27 mouse cellular contexts compared by ENCODE assay signal in the genomic region with DNA sequence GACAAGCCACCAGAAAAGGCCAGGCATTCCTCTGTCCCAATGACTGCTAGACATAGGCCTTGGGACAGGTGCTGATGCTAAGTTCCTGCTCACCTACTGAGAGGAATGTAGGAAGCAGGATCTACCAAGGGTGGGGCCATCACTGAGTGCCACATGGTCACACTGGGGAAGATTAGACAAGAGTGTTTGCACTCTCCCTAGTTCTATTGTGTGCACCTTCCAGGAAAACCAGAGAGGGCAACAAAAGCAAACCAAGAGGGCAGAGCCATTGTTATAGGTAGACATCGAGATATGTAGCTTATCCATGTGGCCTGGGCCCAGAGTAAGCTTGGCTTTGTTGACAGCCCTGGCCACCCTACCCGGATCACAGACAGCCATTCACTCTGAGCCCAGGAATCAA. TPM values are rescaled to one million over a fixed set of nuclear protein-coding genes. Genes with fewer than 3 reads are reported as not detected.
DNase-seq lines count a peak whose midpoint lies in the region; ATAC-seq and TF ChIP-seq lines count a peak whose summit lies in the region.
"Had no signal": no experiment of that assay in that cellular context is flagged by ENCODE, and none has a peak within 500 bp of the region (broad histone marks: within the 10 kb centered on the region; RNA-seq: fewer than 3 reads in every experiment).

No protein-coding gene starts in this region.

- no peak for TF ChIP-seq POLR2A in small intestine, adult 2 months (IDR thresholded peaks at IDR 0.05; ENCODE audit: low read depth, low read length)

- no peaks in the 10 kb centered on the region for H3K27me3 ChIP-seq in small intestine, adult 2 months (ENCODE audit: control insufficient read depth, insufficient read depth, low read length)
- no peaks in the 10 kb centered on the region for H3K27me3 ChIP-seq in stomach, embryonic 14.5 days (ENCODE audit: control insufficient read depth, insufficient read depth, low read length)
- H3K27me3 ChIP-seq in stomach, postnatal 0 days (ENCODE audit: control insufficient read depth, insufficient read depth, low read length) = no peaks in the 10 kb centered on the region
- H3K27me3 ChIP-seq: forebrain, embryonic 13.5 days; hindbrain, embryonic 12.5 days; intestine, embryonic 15.5 days had no signal

- H3K9me3 ChIP-seq in stomach, embryonic 14.5 days (ENCODE audit: control insufficient read depth, low read depth, low read length) = no peaks in the 10 kb centered on the region
- no peaks in the 10 kb centered on the region for H3K9me3 ChIP-seq in stomach, postnatal 0 days (ENCODE audit: control insufficient read depth, low read length)
- H3K9me3 ChIP-seq: forebrain, embryonic 10.5 days; forebrain, embryonic 13.5 days; hindbrain, embryonic 12.5 days; intestine, embryonic 15.5 days had no signal

- TF ChIP-seq EP300 in stomach, postnatal 0 days (optimal IDR thresholded peaks at IDR 0.05) = no peak

- no peak overlapping the region for H3K4me2 ChIP-seq in stomach, embryonic 14.5 days (replicated peaks; ENCODE audit: low read depth, low read length)
- H3K4me2 ChIP-seq in stomach, postnatal 0 days (replicated peaks; ENCODE audit: low read depth) = no peak overlapping the region
- H3K4me2 ChIP-seq: forebrain, embryonic 13.5 days; heart, embryonic 11.5 days; hindbrain, embryonic 12.5 days; intestine, embryonic 15.5 days had no signal

- WGBS in small intestine, adult 2 months = 51% methylated on average over 2 of the region's 2 CpGs
- 63% methylated on average over 2 of the region's 2 CpGs for WGBS in stomach, embryonic 14.5 days
- WGBS in stomach, postnatal 0 days = 72% methylated on average over 2 of the region's 2 CpGs

- peak; percentile 16 for DNase-seq in cerebellum, adult 9-11 months
- no peak for DNase-seq in cerebellum, postnatal 25 days
- peak; percentile 77 for DNase-seq in stomach, postnatal 0 days (ENCODE audit: low spot score)
- no peak for DNase-seq in heart, adult 11 months
- DNase-seq: adrenal gland, adult 2 months; adrenal gland, postnatal 14 days; cerebellum, adult 8-10 months; cerebellum, postnatal 36 days; embryo, embryonic 11 days; gastrocnemius, postnatal 10 days; gastrocnemius, postnatal 36 days had no signal

- peaks cover 7% of the 10 kb centered on the region; the same call in 1 of the 2 replicates for H3K4me1 ChIP-seq in small intestine, adult 2 months (ENCODE audit: control insufficient read depth, insufficient read depth, insufficient read length, low read length)
- H3K4me1 ChIP-seq in stomach, embryonic 14.5 days (ENCODE audit: control insufficient read depth, insufficient read depth, low read length) = peaks cover 14% of the 10 kb centered on the region
- peaks cover 4% of the 10 kb centered on the region; the same call in 1 of the 2 replicates for H3K4me1 ChIP-seq in stomach, postnatal 0 days (replicated peaks; ENCODE audit: control insufficient read depth, insufficient read depth)

- H3K4me3 ChIP-seq in small intestine, adult 2 months (ENCODE audit: low read depth, low read length) = no peak overlapping the region
- no peak overlapping the region for H3K4me3 ChIP-seq in stomach, embryonic 14.5 days (ENCODE audit: low read depth, low read length)
- no peak overlapping the region for H3K4me3 ChIP-seq in stomach, postnatal 0 days (ENCODE audit: low read depth, low read length)
- H3K4me3 ChIP-seq: forebrain, embryonic 10.5 days; forebrain, embryonic 13.5 days; hindbrain, embryonic 12.5 days; intestine, embryonic 15.5 days had no signal

- H3K9ac ChIP-seq in stomach, embryonic 14.5 days (replicated peaks; ENCODE audit: low read depth, low read length) = no peak overlapping the region
- no peak overlapping the region for H3K9ac ChIP-seq in stomach, postnatal 0 days (ENCODE audit: low read length)
- H3K9ac ChIP-seq: forebrain, embryonic 13.5 days; hindbrain, embryonic 12.5 days; intestine, embryonic 15.5 days had no signal

- H3K36me3 ChIP-seq in small intestine, adult 2 months (ENCODE audit: control insufficient read depth, insufficient read depth, low read length) = no peaks in the 10 kb centered on the region
- H3K36me3 ChIP-seq in stomach, embryonic 14.5 days (ENCODE audit: control insufficient read depth, insufficient read depth, low read length) = no peaks in the 10 kb centered on the region
- no peaks in the 10 kb centered on the region for H3K36me3 ChIP-seq in stomach, postnatal 0 days (ENCODE audit: control insufficient read depth, insufficient read depth, low read length)
- H3K36me3 ChIP-seq: forebrain, embryonic 10.5 days; hindbrain, embryonic 12.5 days; intestine, embryonic 15.5 days had no signal

- ATAC-seq in stomach, embryonic 14.5 days (ENCODE audit: insufficient number of reproducible peaks, insufficient read depth, low FRiP score, low read depth) = peak; percentile 67
- peak; percentile 84 for ATAC-seq in stomach, postnatal 0 days (ENCODE audit: low FRiP score, low TSS enrichment)
- ATAC-seq: CD4-positive, CD25-positive, alpha-beta regulatory T cell, adult 4 months; forebrain, embryonic 13.5 days; forebrain, embryonic 16.5 days; hindbrain, embryonic 16.5 days; intestine, embryonic 15.5 days had no signal

- no peak for TF ChIP-seq CTCF in small intestine, adult 2 months (IDR thresholded peaks at IDR 0.05; ENCODE audit: extremely low read depth, insufficient read length, insufficient replicate concordance, low read depth, low read length)
- peak; percentile 35 for TF ChIP-seq CTCF in stomach, postnatal 0 days (IDR thresholded peaks at IDR 0.05; ENCODE audit: low read depth)

- 0 out of 2 replicates have a peak overlapping the region, but pooled peaks have one; percentile 28 for H3K27ac ChIP-seq in small intestine, adult 2 months (ENCODE audit: insufficient read depth, low read depth, low read length)
- H3K27ac ChIP-seq in stomach, embryonic 14.5 days (ENCODE audit: low read length) = no peak overlapping the region
- H3K27ac ChIP-seq in stomach, postnatal 0 days (replicated peaks) = peak overlapping the region; percentile 77
- H3K27ac ChIP-seq: forebrain, embryonic 10.5 days; forebrain, embryonic 13.5 days; hindbrain, embryonic 12.5 days; intestine, embryonic 15.5 days had no signal

RNA-seq across cellular contexts. Expression of gene Vps37c, which starts 2.8 kb away (rescaled TPM):
- polyA plus RNA-seq in small intestine, adult 2 months (2012; rRNA removed) = 20.2 and 37.6 TPM in 2 replicates
- polyA plus RNA-seq in stomach, embryonic 14.5 days (2014; fragmentation: Nextera tagmentation; extraction: Ambion mirVana) = 37.5 and 40.4 TPM in 2 replicates
- 48.6 and 57.3 TPM in 2 replicates for polyA plus RNA-seq in stomach, postnatal 0 days (2015; fragmentation: Nextera tagmentation; extraction: Ambion mirVana)

RNA-seq across cellular contexts. Expression of gene Pga5, which starts 7.9 kb away (rescaled TPM):
- polyA plus RNA-seq in small intestine, adult 2 months (2012; rRNA removed) = 1.1 TPM in 1 of 2 replicates, not detected in the other
- 10.2 and 14.1 TPM in 2 replicates for polyA plus RNA-seq in stomach, embryonic 14.5 days (2014; fragmentation: Nextera tagmentation; extraction: Ambion mirVana)
- 22,358 and 23,362 TPM in 2 replicates for polyA plus RNA-seq in stomach, postnatal 0 days (2015; fragmentation: Nextera tagmentation; extraction: Ambion mirVana)
- polyA plus RNA-seq: adrenal gland, adult 2 months; C2C12; CD4-positive, CD25-positive, alpha-beta regulatory T cell, adult 4 months; cortical plate, adult 2 months; embryonic facial prominence, embryonic 11.5 days; embryonic facial prominence, embryonic 14.5 days; forebrain, embryonic 10.5 days; forebrain, embryonic 13.5 days; forebrain, embryonic 16.5 days; heart, embryonic 11.5 days; heart, embryonic 14.5 days; heart, postnatal 0 days; hindbrain, embryonic 12.5 days; hindbrain, embryonic 16.5 days had no signal

RNA-seq across cellular contexts. Expression of gene Vwce, which starts 51.7 kb away (rescaled TPM):
- 5.5 and 11.3 TPM in 2 replicates for polyA plus RNA-seq in small intestine, adult 2 months (2012; rRNA removed)
- 1.1 and 1.9 TPM in 2 replicates for polyA plus RNA-seq in stomach, embryonic 14.5 days (2014; fragmentation: Nextera tagmentation; extraction: Ambion mirVana)
- 0.51 and 0.61 TPM in 2 replicates for polyA plus RNA-seq in stomach, postnatal 0 days (2015; fragmentation: Nextera tagmentation; extraction: Ambion mirVana)
- polyA plus RNA-seq: CD4-positive, CD25-positive, alpha-beta regulatory T cell, adult 4 months had no signal

RNA-seq across cellular contexts. Expression of gene Cd5, which starts 53.1 kb away (rescaled TPM):
- polyA plus RNA-seq in small intestine, adult 2 months (2012; rRNA removed) = 2.2 and 2.6 TPM in 2 replicates
- polyA plus RNA-seq in stomach, embryonic 14.5 days (2014; fragmentation: Nextera tagmentation; extraction: Ambion mirVana) = 0.77 and 2.1 TPM in 2 replicates
- 1.6 and 1.8 TPM in 2 replicates for polyA plus RNA-seq in stomach, postnatal 0 days (2015; fragmentation: Nextera tagmentation; extraction: Ambion mirVana)
- polyA plus RNA-seq: forebrain, embryonic 10.5 days; forebrain, embryonic 13.5 days had no signal

Comparison
In these comparisons a context has a peak if more than half of its experiments do, and no peak if none do; other contexts are left out.
1. DNase-seq: peak in cerebellum, adult 9-11 months (single experiment) and stomach, postnatal 0 days (single experiment); none in cerebellum, postnatal 25 days (0 of 2) and heart, adult 11 months (single experiment).
2. RNA of gene Pga5, which starts 7.9 kb away (polyA plus RNA-seq): 22,358 to 23,362 TPM in stomach, postnatal 0 days; 10.2 to 14.1 TPM in stomach, embryonic 14.5 days and 1.1 TPM in small intestine, adult 2 months; every median in the first group is over 1,000 times any median in the second.